Mouse (Mus musculus) ovary, postnatal 36 days (tissue): Measurements from ENCODE around the gene Stn1.

Source experiments
- DNase-seq: peaks from one replicate; pipeline ENCODE4 v3.0.0; 2022; ENCODE audit warnings: low spot score, mixed read lengths

Stn1 gene

GRCm38 (mm10) chr19:47452211-47452610 lies 85.1 kb downstream of the Stn1 start:
- no peak for DNase-seq

GRCm38 (mm10) chr19:47451476-47452113 lies 85.7 kb downstream of the Stn1 start:
- no peak for DNase-seq
